Mouse (Mus musculus): Measurements from ENCODE around the gene Nfatc4.

- TF ChIP-seq POLR2A (IDR thresholded peaks at IDR 0.05; ENCODE audit: control insufficient read depth, low read depth, low read length) (no peak), CTCF (IDR thresholded peaks at IDR 0.05; ENCODE audit: control insufficient read depth, insufficient read depth, insufficient replicate concordance, low read depth, low read length) (no peak)
Measured at GRCm38 (mm10) chr14:55877469-55878315, 54.7 kb downstream of the Nfatc4 start.
